Mouse (Mus musculus) natural killer cell, adult 2 months (primary cell): ENCODE results near the gene Tubal3.

Source experiments
- DNase-seq, 2 experiments: peaks; one replicate each; pipeline ENCODE4 v3.0.0; 2022; ENCODE audit warnings: low spot score in 2 of 2

The Tubal3 gene

GRCm38 (mm10) chr13:3924483-3924882 is 6.4 kb downstream of the Tubal3 start:
- no peak for DNase-seq

- no peak for DNase-seq
These were observed 7.6 kb downstream of the Tubal3 start for GRCm38 (mm10) chr13:3925632-3926031.

GRCm38 (mm10) chr13:3926046-3926445 is 8.0 kb downstream of the Tubal3 start:
- no peak for DNase-seq

GRCm38 (mm10) chr13:3944699-3945098 is 26.6 kb downstream of the Tubal3 start:
- no peak for DNase-seq

- DNase-seq: no peak
These were observed 27.2 kb downstream of the Tubal3 start, which contains the start of gene Ucn3 for GRCm38 (mm10) chr13:3945249-3945648. Gene Ucn3, minus strand, starts transcription at chr13:3945349.

- no peak for DNase-seq
These were observed 29.2 kb downstream of the Tubal3 start for GRCm38 (mm10) chr13:3947267-3947666.

GRCm38 (mm10) chr13:3949477-3949876 is 31.4 kb downstream of the Tubal3 start:
- DNase-seq: no peak

- no peak for DNase-seq
These were observed 33.3 kb downstream of the Tubal3 start for GRCm38 (mm10) chr13:3951198-3951914.

- DNase-seq: no peak
These were observed 50.8 kb downstream of the Tubal3 start for GRCm38 (mm10) chr13:3968849-3969248.
